Mouse (Mus musculus) kidney, adult 9 months (tissue): ENCODE measurements around the gene Pfkm.

ENCODE experiments used
- DNase-seq: peaks from one replicate; pipeline ENCODE4 v3.0.0; 2022

Gene Pfkm

DNA sequence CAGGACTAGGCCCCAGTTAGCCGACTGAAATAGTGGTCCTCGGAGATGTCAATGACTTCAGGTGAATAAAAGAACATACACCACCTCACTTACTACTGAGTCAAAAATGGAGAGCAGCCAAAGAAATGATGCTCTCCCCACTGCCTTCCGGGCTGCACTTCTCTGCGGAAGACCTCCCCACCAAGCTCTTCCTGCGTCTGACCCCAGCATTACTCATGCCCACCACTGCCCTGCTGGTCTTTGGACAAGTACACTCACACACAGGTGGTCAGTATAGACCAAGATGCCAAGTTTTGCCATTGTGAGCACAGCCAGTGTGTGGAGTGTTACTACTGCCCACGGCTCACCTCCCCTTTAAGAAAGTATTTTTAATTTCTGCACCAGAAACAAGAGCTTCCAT lies 10.0 kb downstream of the Pfkm start:
- no peak for DNase-seq

DNA sequence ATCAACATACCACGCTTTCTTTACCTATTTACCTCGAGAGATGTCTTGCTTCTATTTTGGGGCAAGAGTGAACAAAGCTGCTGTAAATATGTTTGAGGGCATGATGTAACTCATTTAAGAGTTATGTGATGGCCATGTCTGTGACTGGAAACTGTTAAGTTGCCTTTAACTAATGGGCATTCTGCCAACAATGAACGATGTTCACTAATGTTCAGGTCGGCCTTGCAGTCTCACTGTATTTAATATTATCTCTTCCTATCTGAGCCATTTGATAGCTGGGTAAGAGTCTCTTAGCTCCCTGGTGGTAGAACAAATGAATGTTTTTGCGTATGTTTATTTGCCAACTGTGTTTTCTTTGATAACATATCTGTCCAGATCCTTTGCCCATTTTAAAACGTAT lies 14.1 kb downstream of the Pfkm start:
- no peak for DNase-seq

DNA sequence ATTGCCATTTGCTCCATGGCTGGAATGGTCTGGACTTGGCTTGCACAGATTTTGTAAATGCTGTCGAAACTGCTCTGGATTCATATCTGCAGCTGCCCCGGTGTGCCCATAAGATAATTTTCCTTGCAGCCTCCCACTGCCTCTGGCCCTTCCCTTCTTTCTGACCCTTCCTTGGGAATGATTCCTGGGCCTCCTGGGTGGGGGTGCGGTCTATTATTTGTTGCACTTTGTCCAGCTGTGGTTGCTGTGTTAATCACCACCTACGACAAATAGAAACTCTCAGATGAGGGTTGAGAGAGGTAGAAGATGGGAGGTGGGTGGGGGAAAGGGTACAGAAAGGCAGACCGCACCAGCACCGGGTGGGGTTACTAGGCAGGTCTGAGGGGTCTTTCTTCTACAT lies 14.8 kb downstream of the Pfkm start:
- DNase-seq: no peak

DNA sequence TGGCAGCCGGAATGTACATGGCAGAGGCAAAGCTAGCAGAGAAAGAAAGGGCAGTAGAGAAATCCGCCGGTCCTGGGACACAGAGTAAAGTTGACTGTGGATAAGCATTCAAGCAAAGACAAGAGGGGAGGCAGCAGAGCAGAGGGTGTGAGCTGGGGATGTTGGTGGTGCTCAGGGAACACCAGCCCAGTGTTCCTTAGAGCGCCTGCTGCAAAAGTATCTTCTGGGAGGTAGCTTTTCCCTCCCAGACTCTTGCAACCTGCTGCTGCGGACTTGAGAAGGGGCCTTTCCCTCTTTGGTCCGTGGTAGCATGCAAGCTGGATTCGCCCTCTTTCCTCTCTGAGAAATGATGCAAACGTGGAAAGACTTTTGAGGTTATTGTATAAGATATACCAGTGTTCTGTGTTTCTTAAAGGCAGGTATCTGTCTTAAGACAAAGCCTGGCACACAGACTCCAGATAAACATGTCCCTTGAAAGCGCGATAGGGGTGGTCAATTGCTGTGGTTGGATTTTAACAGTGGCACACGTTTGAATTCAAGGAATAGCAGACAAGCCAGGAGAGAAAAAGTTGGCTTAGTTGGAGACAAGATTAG lies 15.4 kb downstream of the Pfkm start:
- DNase-seq: no peak

DNA sequence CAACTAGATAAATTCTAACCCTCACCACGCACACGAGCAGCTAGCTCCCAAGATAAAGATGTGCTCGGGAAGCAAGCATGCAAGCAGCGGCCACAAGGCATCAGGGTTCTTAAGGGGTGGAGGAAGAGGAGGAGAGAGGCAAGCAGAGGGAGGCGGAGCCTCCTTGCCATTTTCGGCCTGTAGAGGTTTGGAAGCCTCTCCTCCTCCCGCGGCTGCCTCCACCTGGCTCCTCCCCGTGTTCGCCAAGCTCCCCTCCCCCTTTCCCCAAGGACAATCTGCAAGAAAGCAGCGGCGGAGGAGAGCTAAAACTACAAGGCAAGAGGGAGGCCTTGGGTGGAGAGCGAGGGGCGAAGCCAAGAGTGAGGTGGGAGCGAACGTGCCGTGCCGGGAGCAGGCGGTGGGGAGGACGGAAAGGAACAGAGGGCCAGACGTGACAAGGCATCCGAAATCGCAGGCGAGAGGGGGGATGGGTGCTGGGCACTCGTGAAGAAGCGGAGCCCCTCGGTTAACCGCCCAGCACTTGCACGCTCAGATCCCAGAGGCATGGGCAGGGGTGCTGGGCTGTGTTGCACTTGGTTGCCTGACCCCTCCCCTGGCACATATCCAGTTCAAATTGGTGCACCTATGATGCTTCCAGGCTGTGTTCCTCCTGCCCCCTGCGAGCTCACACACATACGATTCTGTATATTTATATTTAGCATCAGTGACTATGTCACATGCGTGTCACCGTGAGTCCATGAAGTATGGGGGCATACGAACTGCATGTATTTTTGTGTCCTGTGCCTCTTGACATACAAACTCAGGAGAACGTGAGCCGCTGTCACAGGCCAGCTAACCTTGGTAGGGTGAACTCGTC lies 16.1 kb downstream of the Pfkm start:
- peak; percentile 90 for DNase-seq

DNA sequence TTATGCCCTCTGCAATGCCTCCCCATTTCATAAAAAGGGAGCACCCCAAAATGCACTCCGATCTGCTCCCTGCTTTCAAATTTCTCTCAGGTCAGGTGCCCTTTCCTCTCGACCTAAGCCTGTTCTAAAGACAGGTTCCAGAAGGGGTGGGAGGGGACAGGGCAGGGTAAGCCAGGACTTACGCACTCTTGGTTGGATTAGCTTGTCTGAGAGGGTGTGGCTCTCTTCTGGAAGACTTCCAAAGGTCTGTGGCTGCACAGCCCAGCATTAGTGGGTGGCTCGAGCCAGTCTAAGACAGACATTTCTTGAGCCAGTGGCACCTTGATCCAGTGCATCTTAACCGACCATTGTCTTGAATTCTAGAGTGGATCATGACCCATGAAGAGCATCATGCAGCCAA lies 19.4 kb downstream of the Pfkm start:
- peak; percentile 28 for DNase-seq

DNA sequence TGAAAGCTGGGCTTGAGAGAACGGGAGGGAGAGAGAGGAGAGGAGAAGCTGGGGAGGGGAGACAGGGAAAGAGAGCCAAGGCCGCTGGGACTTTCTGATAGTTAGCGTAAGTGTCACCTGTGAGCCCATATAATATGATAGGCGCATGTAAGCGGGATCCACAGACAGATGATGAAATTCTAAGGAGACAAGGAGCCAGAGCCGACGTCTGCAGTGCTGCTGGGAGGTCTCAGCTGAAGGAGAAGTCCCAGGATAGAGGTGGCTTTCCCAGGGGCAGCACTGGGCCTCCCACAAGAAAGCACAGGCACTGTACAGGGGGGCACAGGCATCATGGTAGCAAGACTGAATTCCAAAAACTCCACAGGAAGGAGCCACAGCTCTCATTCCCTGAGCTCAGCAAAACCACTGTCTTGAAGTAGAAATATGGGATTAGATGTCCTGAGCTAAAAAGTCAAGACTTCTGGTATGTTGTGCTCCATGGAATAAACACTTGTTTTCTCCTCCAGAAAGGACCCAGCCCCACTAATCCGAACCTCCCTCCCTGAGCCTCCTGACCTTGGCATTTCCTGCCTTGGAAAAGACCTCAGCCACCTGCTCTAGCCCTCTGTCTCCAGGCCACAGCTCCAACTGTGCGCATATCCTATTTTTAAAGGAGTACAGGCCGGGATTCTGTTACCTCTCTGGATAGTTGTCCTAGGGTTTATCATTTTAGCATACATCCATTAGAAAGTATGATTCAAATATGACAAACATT lies 21.9 kb downstream of the Pfkm start:
- no peak for DNase-seq

DNA sequence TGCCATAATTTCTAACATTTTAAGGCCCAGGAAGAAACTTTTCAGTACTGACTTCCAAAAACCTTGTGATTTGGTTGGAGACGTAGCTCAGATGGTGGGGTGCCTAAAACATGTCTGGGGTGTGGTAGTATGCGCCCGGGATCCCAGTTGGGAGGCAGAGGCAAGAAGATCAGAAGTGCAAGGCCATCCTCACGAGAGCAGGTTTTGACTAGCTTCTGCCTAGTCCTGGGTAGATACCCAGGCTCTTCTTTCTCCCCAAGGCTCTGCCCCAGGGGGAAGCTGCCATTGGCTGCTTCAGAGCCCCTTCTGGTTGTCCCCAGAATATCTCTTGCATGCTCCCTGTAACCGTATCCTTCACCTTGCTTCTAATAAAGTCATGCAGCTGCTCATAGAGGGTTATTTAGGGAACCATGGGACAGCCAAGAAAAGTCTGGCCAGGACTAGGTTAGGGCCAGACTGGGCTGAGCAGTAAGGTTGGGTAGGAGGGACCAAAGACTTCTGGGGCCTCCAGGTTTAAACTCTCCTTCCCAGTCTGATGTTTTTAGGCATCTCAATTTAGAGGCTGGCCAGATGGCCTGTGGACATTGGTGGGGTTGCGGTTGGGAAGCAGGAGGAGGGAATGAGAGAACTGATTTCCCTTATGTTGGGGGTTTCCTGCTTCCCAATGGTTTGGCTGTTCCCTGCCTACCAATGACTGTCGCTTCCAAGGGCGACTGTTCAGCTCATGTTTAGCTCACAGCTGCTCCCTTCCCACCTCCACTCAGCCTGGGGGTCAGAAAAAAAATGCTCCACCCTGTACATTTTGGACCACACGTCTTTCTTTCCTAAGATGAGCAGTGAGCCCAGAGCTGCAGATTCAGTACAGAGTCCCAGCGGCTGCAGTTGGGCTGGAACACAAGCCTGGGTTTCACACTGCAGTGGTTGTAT lies 22.7 kb downstream of the Pfkm start:
- no peak for DNase-seq

DNA sequence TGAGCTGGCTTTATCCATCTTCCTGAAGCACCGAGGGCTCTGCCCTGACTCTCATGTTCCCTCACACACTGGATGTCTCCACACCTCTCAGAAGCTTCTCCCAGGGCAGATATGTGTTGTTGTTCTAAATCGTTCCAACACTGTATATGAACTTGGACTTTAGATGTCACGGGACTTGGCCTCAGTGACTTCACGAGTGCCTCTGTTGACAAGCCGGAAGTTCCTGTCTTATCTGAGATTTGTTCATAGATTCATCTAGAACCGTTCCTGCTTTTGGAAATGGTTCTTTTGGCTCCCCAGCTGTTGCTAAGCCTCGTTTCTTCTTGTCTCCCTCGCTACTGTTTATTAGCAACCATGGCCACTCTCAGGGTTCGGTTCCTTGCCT lies 23.4 kb downstream of the Pfkm start:
- no peak for DNase-seq

DNA sequence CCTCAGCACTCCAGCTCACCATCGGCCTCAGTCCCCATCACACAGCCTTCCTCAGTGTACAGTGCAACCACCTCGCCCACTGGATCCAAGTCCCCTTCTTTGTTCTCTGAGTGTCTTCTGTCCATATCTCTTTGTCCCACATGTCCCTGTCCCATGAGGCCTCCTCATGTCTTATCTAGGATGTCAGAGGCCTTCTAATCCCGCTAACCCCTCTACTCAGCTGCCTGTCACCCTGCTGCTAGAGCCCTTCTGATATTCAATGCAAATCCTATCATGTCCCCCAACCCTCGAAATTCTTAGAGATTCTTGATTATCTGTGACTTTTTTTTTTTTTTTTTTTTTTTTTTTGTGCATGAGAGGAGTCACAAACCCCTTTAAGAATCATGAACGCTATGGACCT lies 23.9 kb downstream of the Pfkm start:
- DNase-seq: no peak

DNA sequence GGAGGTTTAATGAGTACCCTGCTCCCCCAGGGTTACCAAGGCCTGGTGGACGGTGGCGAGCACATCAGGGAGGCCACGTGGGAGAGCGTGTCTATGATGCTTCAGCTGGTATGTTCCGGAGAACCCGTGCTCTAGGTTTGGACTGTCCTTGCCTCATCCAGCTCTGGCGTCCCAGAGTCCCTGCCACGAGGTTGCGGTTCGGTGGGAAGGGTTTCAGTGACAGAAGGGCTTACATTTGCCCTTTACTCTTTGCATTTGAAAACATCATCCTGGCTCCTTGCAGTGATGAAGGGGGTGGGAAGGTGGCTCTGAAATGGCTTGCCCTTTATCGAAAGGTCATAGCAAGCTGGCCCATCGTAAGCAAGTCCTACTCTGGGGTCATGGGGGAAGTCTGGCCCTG lies 27.0 kb downstream of the Pfkm start:
- no peak for DNase-seq

DNA sequence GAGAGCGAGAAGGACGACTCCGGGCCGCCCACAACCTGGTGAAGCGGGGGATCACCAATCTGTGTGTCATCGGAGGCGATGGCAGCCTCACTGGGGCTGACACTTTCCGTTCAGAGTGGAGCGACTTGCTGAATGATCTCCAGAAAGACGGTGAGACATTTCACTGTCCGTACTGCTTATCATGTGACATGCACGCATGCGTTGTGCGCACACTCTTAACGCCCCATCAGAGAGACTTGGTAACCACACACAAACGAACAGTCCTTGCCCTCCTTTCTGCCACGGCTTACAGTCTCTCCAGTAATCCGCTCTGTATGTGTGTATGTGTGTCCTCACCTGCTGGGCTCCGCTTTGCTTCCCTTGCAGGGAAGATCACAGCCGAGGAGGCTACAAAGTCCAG lies 28.4 kb downstream of the Pfkm start:
- no peak for DNase-seq

DNA sequence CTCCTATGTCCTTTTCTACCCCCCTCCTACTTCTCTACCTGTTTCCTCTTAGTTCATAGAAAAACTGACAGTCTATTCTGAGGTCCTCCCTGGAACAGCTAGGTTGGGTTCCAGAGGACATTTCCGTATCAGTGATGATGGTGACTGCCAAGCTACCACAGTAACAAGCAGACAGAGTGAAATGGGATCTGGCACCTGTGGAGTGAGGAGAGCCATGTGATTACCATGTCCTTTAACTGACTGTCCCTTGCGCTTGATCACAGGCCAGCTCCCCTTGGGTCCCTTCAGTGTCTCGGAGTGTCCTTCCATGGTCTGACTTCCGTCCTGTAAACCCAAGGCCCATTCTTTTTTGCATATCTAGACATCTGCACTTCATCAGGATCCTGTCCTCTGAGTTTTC lies 38.6 kb downstream of the Pfkm start:
- DNase-seq: no peak

DNA sequence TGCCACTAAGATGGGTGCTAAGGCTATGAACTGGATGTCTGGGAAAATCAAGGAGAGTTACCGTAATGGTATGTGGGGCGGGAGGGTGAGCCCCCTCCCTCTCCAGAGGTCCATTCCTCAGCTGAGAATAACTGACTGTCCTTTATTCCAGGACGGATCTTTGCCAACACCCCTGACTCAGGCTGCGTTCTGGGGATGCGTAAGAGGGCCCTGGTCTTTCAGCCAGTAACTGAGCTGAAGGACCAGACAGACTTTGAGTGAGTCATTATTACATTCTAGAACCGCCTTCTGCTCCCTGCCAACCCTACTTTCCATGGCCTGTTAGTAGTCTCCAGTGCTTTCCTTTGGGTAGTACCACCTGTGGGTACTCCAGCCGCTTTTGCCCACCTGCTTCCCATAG lies 39.1 kb downstream of the Pfkm start:
- DNase-seq: no peak

DNA sequence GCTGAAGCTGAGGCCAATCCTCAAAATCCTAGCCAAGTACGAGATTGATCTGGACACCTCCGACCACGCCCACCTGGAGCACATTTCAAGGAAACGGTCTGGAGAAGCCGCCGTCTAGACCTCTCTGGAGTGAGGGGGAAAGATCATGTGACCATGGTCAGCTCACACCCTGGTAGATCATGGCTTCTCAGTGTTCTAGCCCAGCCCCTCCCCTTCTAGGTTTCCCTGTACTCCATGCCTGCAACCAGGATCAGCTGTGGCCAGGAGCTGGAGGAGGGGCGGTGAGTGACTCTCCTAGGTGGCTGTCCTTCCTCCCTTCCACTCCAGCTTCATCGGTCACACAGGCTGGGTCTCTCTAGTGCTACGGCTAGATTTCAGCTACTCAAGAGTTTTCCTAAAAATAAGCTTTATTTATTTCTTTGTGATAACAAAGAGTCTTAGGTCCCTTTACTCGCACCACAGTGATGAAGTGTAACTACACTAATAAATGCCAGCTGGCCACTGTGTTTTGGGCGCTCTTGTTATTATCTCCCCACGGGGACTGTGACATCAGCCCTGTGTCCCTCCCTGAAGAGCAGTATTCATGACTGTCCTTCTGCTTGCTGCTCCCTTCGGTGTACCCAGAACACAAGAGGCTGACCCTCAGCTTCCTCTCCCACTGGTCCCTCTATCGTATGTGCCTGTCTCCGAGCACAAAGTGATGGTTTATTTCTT lies 39.7 kb downstream of the Pfkm start:
- DNase-seq: no peak

DNA sequence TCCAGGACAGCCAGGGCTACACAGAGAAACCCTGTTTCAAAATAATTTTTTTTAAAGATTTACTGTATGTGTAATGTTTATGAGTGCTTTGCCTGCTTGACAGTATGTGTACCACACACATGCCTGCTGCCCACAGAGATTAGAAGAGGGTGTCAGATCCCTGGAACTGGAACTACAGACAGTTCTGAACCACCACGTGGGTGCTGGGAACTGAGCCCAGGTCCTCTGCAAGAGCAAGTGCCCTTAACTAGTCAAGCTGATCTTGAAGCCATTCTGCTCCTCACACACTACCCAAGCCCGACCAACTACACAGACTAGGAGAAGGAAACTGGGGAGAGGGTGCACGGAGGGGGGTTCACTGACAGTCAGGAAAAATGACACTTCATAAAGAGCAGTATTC lies 41.1 kb downstream of the Pfkm start:
- no peak for DNase-seq

DNA sequence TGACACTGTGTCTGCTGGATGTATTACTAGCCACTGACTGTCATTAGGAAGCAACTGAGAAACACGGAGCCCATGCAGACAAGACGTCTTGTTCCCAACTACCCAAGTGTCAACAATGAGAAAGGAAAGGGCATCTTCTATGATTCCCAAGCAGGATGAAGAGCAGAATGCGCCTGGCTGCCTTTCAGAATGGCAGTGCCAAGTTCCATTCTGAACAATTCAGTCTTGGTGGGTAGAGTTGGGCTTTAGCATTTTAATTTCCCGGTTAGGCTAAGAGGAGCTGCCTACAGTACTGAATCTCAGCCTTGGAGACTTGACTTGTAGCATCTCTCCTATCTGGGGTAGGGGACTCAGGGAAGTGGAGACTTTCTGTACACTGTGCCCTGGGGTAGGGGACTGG lies 41.6 kb downstream of the Pfkm start:
- DNase-seq: no peak

DNA sequence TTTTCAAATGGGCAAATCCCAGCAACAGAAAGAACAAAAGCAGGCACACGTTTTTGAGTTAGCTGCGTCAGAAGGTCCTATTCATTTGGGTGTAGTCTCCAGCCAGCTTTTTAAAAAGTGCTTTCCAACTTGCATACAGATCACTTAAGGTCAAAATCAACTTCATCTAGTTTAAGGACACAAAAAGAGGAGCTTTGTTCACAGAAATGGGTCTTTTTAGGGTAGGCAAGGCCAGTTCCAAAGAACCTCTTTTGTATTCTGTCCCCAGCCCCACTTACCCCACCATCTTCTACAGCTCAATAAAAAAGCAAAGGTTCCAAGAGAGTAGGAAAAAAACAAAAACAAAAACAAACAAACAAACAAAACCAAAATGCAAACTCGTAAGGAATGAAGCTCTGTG lies 42.3 kb downstream of the Pfkm start:
- DNase-seq: no peak

DNA sequence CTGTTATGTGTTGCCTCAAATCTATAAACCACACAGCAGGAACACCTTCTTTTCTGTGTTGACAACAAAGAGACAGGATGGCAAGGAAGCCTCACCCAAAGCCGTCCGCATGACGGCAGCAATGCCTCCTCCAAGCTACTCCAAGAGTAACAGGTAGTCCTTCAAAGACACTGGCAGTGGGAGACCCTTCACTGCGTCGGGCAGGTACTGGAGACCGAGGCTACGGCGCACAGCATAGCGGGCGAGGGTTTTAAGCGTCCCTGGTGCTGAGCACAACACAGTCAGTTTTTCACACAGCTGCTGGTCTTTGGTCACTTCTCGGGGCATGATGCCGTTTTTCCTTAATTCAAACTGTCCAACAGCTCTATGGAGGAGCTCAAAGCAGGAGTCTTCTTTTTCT lies 43.3 kb downstream of the Pfkm start:
- no peak for DNase-seq

DNA sequence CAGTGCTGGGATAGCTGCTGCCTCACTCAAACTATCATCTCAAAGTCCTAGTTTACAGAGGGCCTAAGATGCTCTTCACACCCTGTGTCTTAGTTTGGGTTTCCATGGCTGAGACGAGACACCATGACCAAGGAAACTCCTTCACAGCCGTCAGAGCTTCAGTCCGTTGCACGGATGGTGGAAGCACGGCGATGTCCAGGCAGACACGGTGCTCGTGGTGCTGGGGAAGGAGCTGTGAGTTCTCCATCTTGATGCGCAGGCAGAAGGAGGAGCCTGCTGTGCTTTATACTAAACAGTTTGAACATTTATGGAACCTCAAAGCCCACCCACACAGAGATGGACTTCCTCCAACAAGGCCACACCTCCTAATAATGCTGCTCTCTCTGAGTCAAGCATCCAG lies 44.5 kb downstream of the Pfkm start:
- DNase-seq: no peak

DNA sequence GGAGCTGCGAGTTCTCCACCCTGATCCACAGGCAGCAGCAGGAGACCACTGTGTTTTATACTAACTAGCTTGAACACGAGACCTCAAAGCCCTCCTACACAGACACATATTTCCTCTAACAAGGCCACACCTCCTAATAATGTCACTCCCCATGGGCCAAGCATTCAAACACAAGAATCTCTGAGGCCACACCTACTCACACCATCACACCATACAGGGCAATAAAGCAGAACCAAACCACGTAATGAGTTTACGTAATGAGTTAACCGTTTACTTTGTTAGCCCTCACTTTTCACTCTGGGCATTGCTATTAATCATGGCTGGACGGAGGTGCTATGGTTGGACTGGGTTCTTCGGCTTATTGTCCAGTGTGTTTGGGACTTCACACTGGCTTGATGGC lies 47.4 kb downstream of the Pfkm start:
- peak; percentile 9 for DNase-seq

DNA sequence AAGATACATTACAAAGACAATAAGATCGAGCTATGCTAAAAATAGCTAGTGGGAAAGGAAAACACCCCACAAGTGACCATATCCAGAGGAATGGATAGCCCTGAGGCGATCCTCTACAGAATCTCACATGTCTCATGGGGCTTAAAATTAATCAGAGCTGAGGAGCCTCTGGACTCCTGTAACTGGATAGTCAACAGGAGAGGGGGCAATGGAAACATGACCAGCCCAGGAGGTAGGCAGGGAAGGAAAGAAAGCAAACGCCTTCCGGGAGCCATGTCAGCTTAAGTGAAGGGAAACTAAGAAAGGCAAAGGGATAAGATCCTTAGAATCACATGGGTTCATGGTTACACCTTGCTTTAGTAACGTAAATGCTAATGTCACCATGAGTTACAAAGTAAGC lies 48.4 kb downstream of the Pfkm start:
- DNase-seq: no peak
